Mouse (Mus musculus): ENCODE measurements around the gene Adamtsl4.
"Not testable (repeated sequence)": the region's sequence is repeated elsewhere in the genome, so short reads cannot be mapped to it uniquely, and the experiment has no call there.

Adamtsl4 gene

DNA sequence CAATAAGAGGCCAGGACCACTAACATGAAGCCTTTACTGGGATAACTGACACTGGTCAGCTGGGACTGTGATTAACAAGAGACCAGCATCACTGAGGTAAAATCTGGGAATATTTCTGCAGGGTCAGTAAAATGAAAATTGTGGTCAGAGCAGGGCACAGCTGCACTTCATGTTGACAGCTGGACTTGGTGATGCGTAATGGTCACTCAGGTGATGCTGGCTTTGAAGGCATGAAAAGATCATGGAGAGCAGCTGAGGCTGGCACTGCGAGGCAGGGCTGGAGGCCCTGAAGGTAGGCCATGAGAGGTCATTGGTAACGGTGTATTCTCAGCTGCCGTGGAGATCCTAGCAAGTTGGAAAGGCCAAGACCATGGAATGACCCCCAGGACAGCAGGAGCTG lies 10.6 kb upstream of the Adamtsl4 start:
- no peak for DNase-seq

DNA sequence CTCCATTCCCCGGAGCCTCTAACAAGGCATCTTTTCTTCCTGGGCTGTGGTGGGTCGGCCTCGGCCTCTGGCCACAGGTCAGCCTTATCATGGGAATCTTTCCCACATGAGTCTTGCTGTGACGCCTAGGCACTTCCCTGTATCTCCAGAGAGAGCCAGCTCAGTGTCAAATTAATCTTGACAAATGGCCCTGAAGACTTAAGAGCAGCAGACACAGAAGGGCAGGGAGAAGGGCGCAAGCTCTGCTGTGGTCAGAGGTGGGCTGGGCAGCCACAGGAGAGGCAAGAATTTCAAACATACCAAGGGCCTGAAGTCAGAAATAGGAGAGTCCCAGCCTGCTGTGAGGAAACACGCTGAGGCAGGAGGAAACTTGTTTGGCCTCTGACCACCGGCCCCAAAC lies 8.6 kb upstream of the Adamtsl4 start:
- DNase-seq: no peak

DNA sequence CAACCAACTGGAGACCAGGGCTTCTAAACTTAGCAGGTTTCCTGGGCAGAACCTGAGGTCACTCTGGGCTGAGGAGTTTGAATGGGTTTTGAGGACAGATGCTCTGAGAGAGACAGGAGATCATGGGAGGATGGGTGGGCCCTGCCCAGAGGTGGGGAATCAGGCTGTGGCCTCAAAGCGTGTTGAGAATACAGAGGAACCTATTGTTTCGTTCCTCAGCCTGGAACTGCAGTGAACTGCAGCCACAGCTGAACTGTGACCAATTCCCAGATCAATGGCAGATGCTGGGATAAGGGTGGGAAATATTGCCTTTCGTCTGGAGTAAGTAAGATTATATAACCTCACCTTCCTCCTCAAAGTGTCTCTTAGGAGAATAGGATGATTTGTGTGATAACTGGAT lies 8.1 kb upstream of the Adamtsl4 start:
- no peak for DNase-seq

DNA sequence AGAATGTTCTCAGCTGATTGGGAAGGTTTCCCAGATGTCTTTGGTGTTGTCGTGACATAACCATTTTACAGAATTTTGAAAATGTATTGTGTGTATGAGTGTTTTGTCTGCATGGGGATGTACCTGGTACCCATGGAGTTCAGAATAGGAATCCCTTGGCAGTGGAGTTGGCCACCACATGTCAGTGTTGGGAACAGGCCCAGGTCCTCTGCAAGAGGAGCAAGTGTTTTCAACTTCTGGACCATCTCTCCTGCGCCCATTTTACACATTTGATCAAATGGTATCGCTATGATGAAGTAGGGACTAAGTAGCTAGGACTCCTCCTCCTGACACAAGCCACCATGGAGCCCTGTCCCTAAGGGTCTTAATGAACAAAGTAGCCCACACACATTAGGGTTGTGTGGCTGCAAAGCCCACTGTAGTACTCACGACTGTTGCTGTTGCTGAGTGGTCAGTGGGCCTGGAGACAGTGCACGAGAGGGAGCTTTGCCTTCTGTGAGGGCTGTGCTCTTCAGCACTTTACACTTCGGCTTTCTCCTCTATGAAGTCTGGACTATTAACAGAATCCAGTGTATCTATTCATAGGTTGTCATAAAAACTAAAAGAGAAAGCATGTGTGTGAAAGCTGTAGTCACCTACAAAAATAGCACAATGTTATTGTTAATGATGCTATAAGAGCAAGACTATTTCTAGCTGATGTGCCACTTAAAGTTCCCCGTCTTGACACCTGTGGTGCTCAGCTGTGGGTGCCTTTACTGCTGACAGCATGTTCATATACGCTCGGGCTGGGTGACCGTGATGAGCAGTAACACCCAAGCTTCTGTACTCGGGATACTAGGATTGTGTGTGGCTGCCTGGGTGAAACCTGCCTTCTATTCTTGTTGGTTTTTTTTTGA lies 7.3 kb upstream of the Adamtsl4 start:
- DNase-seq: no peak

DNA sequence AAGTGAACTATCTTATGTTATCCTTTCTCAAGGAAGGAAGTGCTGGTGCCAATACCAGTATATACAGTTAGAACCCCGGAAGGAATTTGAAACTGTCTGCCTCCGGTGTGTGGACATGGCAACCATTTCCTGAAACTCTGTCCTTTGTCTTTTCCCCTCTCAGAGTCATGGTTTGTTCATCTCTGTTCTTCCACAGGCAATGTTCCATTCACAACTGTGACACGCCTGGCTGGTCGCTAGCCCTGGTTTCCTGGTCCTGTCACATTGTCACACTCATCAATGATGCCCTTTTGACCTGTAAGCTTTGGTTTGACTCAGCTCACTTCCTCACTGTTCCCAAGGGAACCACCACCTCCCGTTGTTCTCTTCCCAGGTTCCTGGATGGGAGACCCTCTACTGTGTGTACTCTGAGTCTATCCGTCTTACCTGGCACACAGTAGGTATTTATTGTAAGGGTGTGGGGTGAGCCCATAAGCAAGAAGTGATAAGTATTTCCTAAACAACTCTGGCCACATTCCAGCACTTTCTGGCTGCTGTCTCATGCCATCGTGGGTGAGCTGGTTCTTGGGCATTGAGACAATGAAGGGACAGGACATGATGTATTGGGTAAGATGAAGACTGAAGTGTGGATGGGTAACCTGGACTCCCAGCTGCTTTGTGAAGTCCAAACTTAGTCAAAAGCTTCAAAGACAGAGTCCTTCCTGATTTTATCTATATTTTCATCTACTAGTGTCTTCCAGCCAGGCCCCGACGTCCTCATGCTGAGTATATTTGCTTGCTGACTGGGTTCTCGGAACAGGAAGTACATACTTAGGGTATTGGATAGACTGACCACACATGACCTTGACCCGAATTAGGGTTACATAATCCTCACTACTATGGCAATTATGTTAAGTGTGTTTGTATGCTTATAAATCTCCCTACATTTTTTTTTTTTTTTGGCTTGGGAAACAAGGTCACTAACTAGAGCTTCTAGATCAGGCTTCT lies 6.4 kb upstream of the Adamtsl4 start:
- DNase-seq: no peak

DNA sequence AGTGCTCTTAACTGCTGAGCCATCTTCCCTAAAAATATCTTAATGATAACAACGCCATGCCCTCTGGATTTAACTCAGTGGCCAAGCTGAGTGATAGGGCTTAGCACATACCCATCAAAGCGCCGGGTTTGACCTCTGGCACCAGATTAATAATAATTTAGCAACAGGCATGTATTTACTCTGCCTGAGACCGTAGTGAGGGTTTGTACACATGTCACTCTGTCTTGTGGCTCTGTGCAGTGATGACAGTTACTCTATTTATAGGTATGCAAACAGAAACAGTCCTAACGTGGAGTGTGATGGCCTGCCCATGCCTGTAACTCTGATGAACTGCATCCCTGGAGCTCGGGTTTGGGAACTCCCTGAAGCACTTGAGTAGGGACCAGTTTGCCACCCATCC lies 5.0 kb upstream of the Adamtsl4 start:
- DNase-seq: no peak

DNA sequence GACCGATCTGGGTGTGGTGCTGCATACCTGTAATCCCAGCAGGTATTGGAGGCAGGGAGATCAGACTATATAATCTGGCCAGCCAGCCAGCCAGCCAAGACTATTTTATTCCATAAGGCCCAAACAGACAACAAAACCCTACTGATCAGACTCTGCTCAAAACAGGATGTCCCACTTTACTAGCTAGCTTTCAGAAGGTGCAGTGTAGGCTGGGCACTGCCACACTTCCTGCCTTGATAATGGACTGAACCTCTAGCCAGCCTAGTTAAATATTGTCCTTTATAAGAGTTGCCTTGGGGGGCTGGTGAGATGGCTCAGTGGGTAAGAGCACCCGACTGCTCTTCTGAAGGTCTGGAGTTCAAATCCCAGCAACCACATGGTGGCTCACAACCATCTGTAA lies 2.8 kb upstream of the Adamtsl4 start:
- DNase-seq: not testable (repeated sequence)

DNA sequence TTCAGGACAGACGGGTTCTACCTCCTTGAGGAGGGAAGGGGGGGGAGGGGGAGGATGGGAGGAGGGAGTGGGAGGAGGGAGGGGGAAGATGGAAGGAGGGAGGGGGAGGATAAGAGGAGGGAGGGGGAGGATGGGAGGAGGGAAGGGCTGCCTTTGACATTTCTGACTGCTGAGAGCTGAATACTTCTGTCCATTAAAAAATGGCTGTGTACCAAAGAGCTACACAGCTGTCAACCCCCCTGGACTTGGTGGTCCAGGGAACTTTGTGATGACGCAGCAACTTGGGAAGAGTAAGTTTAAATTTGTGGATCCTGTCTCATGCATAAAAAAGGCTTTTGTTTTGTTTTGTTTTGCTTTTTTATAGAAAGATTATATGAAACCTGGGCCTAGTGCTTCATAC lies 2.2 kb upstream of the Adamtsl4 start:
- DNase-seq: no peak

DNA sequence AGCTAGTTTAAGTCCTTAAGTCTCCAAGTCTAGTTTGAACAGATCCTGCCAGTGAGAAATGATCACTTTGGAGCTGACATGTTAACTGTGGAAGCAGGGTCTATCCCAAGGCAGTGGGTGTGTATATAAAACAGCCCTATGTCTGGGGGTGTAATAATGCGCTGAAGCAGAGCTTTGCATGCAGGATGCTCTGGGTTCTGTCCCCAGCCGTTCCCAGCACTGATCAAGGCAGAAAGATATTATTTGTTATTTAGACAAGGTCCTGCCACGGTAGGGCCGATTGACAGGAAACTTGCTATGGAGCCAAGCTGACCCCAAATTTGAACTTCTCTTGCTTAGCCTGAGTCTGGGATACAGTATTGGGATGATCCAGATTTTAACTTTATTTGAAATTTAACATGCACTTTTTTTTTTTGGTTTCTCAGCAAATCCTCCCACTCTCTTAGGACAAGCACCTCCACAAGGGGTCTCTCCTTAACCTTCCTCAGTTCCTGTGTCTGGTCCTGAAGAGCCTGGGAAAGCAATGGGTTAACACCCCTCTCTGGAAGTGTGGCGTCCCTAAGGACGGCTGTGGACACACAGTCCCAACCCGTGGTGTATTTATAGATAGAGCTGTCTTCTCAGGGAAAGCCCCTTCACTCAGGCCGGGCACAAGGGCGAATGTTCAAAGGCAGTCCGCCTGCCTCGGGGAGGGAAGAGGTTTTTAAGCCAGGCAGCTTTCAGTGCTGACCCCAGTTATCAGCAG lies 1.6 kb upstream of the Adamtsl4 start:
- no peak for DNase-seq

DNA sequence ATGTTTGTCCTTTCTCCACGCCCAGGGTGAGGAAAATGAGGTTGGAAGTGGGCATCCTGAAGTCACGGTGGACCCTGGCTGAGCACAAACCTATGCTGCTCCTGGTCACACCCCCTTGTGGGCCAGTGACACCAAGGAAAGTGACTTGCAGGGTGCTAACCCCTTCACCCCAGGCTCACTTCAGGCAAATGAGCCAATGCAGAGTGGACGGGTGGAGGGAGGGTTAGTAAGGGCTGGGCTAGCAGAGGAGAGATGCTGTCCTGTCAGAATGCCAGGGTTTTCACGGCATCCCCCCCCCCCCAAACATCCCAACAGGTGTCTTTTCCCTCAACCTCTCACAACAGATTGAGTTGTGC lies 571 bp downstream of the Adamtsl4 start:
- DNase-seq: no peak

DNA sequence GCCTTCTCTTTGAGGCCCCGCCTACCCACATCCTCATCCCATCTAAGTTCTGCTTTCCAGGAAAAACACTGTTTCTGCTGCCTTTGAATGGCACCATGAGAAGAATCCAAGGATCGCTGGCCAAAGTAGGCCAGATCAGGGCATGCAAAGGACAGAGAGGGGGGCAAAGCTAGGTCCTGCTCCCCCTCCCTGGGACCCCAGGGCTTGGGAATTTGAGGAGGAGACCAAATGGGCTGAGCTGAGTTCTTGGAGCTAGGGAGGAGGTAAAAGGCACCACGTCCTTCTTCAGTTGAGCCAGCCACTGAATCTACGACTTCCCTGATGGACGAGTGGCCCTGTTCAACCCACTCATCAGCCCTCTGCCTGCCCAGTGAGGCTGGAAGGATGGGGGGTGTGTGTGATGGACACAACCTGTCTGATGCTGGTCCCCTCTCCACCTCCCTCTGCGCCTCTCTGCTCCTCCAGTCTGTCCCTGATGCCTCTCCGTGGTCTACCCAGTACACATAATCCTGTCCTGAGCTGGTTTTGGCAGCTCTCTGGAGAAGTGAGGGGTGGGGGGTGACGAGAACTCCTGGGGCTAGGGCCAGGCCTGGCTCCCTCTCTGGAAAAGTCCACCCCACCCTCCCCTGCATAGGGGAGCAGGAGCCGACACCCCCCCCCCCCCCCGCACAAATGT lies 1.1 kb downstream of the Adamtsl4 start:
- no peak for DNase-seq

DNA sequence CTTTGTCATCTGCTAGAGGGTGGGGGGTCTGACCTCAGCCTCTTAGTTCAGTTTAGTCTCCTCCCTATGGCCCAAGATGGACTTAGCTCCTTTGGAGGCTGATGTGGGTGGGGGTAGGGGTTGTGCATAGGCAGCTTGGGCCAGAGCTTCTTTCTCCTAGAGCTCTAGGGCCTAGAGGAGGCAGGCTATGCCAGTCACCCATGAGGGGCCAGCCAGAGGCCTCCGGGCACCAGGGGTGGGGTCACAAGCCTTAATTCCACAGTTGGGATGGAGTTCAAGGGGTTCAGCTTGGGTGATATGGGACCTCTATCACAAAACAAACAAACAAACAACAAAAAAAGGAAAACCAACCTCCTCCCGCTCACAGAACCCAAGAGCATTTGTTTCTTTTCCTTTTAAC lies 2.0 kb downstream of the Adamtsl4 start:
- no peak for DNase-seq

DNA sequence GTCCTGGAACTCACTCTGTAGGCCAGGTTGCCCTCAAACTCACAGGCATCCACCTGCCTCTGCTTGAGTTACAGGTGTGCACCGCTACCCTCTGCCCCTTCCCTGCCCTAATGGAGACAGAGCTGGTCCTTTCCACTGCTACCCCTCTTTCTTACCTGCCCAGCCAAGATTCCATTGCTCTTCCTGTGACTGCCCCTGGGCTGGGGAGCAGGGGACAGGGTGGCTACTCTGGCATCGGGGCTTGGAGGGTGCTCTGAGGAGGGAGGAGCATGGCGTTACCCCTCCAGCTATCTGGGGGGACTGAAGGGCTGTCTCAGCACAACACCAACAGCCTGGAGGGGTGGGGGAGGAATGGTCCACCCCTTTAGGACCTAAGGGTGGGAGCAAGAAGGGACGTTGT lies 2.4 kb downstream of the Adamtsl4 start:
- DNase-seq: no peak

DNA sequence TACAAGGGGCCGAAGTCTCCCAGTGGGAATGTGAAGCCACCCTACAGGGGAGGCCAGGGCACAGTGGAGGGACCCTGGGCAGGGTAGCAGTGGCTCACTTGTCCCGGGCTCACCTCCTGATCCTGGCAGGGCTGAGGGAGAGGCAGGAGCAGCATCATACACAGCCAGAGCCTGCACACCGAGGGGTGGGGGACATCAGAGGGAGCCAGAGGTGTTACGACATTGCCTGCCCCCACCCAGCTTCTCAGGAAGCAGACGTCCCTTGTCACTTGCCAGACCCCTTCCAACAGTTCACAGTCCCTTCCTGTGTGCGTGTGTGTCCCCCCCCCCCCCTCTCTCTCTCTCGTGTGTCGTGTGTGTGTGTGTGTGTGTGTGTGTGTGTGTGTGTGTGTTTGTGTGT lies 2.9 kb downstream of the Adamtsl4 start:
- DNase-seq: no peak

DNA sequence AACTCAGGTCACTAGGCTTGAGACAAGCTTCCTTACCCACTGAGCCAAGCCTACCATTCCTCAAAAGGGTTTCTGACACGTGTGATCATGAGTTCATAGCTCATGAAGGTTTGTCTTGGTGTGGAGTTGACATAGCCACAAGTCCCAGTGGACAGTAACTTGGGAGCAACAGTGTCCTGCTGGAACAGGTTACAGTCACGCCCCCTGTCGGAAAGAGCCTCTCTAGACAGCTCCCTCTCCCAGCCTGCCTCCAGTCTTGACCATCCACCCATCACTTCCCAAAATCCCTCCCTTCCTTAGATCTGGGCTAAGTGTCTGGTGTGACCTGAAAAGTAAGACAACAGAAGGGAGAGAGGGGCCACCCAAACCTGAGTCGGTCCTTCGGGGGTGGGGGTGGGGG lies 4.8 kb downstream of the Adamtsl4 start:
- no peak for DNase-seq

DNA sequence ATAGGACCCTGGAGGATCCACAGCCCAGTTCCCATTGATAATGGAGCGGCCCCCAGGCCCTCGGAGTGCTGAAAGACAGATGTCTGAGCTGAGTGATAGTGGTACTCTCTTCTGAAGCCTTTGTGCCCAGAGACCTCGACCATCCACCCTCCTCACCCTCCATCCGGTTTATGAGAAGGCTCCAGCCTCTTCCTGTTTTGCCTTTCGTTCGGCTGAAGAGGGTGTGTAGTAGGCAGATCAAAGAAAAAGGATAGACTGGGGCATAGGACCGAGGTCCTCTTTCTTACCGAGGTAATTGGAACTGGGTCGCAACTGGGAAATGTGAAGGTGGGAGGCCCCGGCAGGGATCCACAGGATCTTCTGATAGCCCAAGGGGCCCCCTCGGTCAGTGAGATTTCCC lies 6.4 kb downstream of the Adamtsl4 start:
- DNase-seq: no peak

DNA sequence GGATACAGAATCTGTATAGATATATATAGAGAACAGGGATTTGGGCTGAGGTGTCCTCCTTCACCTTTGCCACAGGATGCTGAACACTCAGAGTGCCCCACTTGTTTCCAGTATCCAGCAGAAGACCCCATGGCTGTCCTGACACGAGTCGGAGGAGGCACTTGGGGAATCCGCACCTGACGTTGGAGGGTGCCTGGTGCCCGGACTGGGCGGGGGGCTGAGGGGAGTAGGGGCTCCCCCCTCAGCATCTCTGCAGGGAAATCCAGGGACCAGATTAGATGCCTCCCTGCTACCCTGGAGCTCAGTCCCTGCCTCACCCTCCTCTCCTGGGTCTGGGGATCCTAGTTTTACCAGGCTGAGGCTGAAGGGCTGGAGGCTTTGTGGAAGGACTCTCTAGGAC lies 7.0 kb downstream of the Adamtsl4 start:
- DNase-seq: no peak

DNA sequence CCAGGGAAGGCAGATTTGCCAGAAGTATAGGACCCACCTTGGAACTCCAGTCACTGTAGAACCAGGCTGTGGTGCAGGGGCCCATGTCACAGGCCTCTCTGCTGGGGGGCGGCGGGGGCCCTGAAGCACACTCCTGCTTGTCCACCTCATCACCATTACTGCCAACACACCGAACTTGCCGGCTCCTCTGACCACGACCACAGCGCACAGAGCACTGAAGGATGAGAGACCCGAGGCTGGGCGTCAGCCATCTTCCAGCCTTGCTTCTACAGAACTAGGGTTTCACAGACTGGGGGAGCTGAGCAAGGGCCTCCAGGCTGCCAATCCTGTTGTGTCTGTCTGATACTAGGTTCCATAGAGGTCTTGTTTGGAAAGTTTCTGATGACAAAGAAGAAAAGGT lies 8.2 kb downstream of the Adamtsl4 start:
- no peak for DNase-seq

DNA sequence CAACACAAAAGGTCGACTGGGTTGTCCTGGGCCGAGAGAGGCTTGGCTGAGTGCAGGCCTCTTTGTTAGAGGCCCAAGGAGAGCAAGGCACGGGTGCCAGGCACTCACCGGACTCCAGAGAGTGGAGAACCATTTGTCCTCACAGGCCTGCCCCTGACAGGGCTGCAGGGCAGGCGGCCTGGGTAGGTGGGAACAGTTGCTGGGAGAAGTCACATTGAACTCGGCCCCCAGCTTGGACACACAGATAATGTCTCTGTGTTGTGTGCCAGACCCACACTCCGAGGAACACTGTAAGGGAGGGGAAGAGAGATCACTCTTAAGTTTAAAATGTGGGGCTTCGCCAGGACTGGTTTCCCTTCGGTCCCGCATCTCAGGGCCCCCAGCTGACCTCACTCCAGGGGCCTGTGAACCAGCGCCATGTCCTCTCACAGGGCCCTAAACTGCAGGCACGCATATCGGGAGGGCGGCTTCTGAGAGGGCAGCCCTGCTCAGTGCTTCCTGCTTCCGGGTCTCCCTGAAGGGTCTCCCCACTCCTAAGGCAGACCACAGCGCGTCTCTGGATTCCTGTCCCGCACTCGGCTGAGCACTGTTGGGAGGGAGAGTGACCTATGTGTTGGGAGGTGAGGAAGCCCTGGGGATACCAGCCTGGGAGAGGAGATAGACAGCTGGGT lies 10.2 kb downstream of the Adamtsl4 start:
- DNase-seq: no peak

DNA sequence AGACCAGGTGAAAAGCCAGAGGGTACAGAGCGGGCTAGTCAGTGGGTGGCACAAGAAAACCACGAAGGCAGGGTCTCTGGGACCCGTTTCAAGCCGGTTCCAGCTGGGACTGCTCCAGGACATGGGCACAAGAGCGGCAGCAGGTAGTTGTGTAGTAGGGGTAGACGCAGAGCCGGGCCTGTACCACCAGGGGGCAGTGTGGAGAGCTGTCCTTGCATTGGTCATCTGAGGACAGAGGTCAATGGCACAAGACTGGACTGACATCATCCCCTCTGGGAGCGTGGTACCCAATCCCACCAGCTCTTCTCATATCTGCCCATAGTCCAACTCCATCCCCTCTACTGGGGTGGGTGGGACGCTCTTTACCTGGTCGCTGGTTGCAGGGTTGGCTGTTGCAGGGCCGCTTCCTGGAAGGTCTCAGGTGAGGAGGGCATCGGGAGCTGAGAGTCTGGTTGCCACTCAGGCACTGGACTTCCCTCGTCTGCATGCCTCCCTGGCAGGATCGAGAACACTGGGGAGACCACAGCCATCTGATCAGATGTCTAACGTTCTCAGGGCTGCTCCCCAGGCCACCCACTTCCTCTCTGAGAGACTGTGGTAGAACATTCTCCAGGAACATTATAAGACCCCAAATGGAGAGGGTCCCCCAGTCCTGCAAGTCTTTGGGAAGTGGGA lies 10.8 kb downstream of the Adamtsl4 start:
- DNase-seq: peak; percentile 34

DNA sequence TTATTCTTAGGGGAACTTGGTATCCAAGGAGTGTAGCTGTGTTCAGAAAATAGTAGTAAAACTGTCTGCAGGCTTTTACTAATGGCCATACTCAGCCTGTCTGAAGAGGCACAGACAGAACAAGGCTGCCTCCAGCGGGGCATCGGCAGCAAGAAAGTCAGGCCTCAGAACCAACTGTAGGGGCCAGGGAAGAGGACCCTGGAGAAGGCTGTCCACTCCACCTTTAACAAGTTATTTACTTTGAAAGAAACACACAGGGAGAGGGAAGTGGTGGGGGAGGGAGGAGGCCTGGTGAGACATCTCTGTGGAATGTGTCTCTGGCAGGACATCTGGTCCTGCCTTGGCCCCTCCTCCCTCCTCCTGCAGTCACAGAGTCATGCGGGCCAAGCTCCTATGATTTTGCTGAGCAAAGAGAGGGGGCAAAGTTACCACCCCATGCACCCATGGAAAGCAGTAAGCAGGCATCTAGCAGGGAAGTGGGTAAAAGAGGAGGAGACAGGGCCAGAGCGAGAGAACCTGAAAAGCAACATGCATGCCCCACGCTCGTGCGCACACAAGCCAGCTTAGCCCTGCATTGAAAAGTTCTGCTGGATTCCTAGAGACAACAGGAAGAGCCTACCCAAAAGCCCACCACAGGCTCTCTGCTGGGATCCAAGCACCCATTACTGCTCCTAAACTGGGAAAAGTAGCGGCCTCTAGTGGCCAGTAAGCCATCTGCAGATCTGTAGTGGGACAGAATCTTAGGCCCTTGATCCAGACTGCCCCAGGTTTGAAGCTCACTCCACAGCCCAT lies 12.2 kb downstream of the Adamtsl4 start:
- peak; percentile 53 for DNase-seq
